Mouse (Mus musculus) thymus, postnatal 10 days (tissue): ENCODE results near the gene Akap6.

ENCODE experiments used
- DNase-seq, 2 experiments: peaks; one replicate each; pipeline ENCODE4 v3.0.0; 2021; ENCODE audit warnings: low spot score in 2 of 2

Akap6 gene

GRCm38 (mm10) chr12:53033404-53033913 lies 334.3 kb downstream of the Akap6 start:
- no peak for DNase-seq

GRCm38 (mm10) chr12:53040634-53041033 lies 341.5 kb downstream of the Akap6 start:
- no peak for DNase-seq

GRCm38 (mm10) chr12:53042739-53043138 lies 343.6 kb downstream of the Akap6 start:
- DNase-seq = peak in 1 of 2 experiments; percentile 19

GRCm38 (mm10) chr12:53057606-53058005 lies 358.4 kb downstream of the Akap6 start:
- no peak for DNase-seq

- DNase-seq = no peak
Observed at GRCm38 (mm10) chr12:53060903-53061302, 361.7 kb downstream of the Akap6 start.

- DNase-seq = no peak
Observed at GRCm38 (mm10) chr12:53061466-53062124, 362.4 kb downstream of the Akap6 start.

- no peak for DNase-seq
Observed at GRCm38 (mm10) chr12:53063003-53063402, 363.8 kb downstream of the Akap6 start.

- DNase-seq = no peak
Observed at GRCm38 (mm10) chr12:53064241-53064760, 365.1 kb downstream of the Akap6 start.

GRCm38 (mm10) chr12:53065031-53065785 lies 366.0 kb downstream of the Akap6 start:
- DNase-seq = no peak

- no peak for DNase-seq
Observed at GRCm38 (mm10) chr12:53066321-53066720, 367.1 kb downstream of the Akap6 start.

- DNase-seq = no peak
Observed at GRCm38 (mm10) chr12:53070907-53071306, 371.7 kb downstream of the Akap6 start.

GRCm38 (mm10) chr12:53076595-53077400 lies 377.6 kb downstream of the Akap6 start:
- DNase-seq = no peak

- DNase-seq = no peak
Observed at GRCm38 (mm10) chr12:53085789-53086188, 386.6 kb downstream of the Akap6 start.

- no peak for DNase-seq
Observed at GRCm38 (mm10) chr12:53112276-53112675, 413.1 kb downstream of the Akap6 start.

- DNase-seq = no peak
Observed at GRCm38 (mm10) chr12:53119352-53119751, 420.2 kb downstream of the Akap6 start.

- no peak for DNase-seq
Observed at GRCm38 (mm10) chr12:53124131-53124530, 424.9 kb downstream of the Akap6 start.

GRCm38 (mm10) chr12:53124696-53125095 lies 425.5 kb downstream of the Akap6 start:
- DNase-seq = no peak

- DNase-seq = no peak
Observed at GRCm38 (mm10) chr12:53125286-53125685, 426.1 kb downstream of the Akap6 start.

- DNase-seq = no peak
Observed at GRCm38 (mm10) chr12:53134196-53134595, 435.0 kb downstream of the Akap6 start.

GRCm38 (mm10) chr12:53137331-53137730 lies 438.1 kb downstream of the Akap6 start:
- DNase-seq = no peak

- no peak for DNase-seq
Observed at GRCm38 (mm10) chr12:53144122-53144695, 445.0 kb downstream of the Akap6 start.

- DNase-seq = no peak
Observed at GRCm38 (mm10) chr12:53144760-53145159, 445.6 kb downstream of the Akap6 start.
